Mouse (Mus musculus) forebrain, embryonic 14.5 days (tissue): ENCODE measurements at regions not wholly inside any gene's neighbourhood (a gene's known extent, or its start where the extent isn't known, plus 50 kb on each side); places are given as distances from the start of the nearest gene placed in this dataset.
A peak's percentile ranks its signal among the peaks of the same experiment; 100 is the strongest.
"Not testable (repeated sequence)": the region's sequence is repeated elsewhere in the genome, so short reads cannot be mapped to it uniquely, and the experiment has no call there.

Source experiments
- ATAC-seq: fragments of 200-750 bp; cut with Nextera tagmentation; 2 replicates; pipeline ENCODE4 v1.8.0; 2017; ENCODE audit warnings: mild to moderate bottlenecking, moderate library complexity
- DNase-seq: peaks from one replicate; pipeline ENCODE4 v3.0.0-alpha.2; 2015; ENCODE audit warnings: low spot score
- H3K27ac ChIP-seq: fragments of 300-500 bp; sonication (generic); 2 replicates; pipeline ENCODE4 v1.5.1; 2014; ENCODE audit warnings: low read depth, mild to moderate bottlenecking, control low read depth, low read length, moderate library complexity
- H3K27me3 ChIP-seq: fragments of 300-500 bp; sonication (generic); replicated peaks from 2 replicates; pipeline ENCODE4 v1.6.1; 2014; ENCODE audit warnings: low read length, control low read depth, mixed read lengths; ENCODE audit not compliant: control insufficient read depth, insufficient read depth
- H3K36me3 ChIP-seq: fragments of 300-500 bp; sonication (generic); 2 replicates; pipeline ENCODE4 v1.6.1; 2014; ENCODE audit warnings: low read length, control low read depth; ENCODE audit not compliant: control insufficient read depth, insufficient read depth
- H3K4me1 ChIP-seq: fragments of 300-500 bp; sonication (generic); 2 replicates; pipeline ENCODE4 v1.6.1; 2014; ENCODE audit warnings: antibody characterized with exemption, low read length, control low read depth; ENCODE audit not compliant: control insufficient read depth, insufficient read depth
- H3K4me2 ChIP-seq: fragments of 300-500 bp; sonication (generic); 2 replicates; pipeline ENCODE4 v1.6.1; 2014; ENCODE audit warnings: mild to moderate bottlenecking, control low read depth, low read length
- H3K4me3 ChIP-seq: fragments of 300-500 bp; sonication (generic); 2 replicates; pipeline ENCODE4 v1.5.1; 2014; ENCODE audit warnings: low read depth, low read length, control low read depth
- H3K9ac ChIP-seq: fragments of 300-500 bp; sonication (generic); 2 replicates; pipeline ENCODE4 v1.6.1; 2014; ENCODE audit warnings: mild to moderate bottlenecking, low read length, control low read depth, moderate library complexity
- H3K9me3 ChIP-seq: fragments of 300-500 bp; sonication (generic); replicated peaks from 2 replicates; pipeline ENCODE4 v1.6.1; 2016; ENCODE audit warnings: low read length, control low read depth, mixed read lengths; ENCODE audit not compliant: control insufficient read depth
- WGBS: fragments of 180-500 bp; shearing (Covaris S2); extraction: QIAGEN DNeasy Blood & Tissue Kit; methylation state at CpG from one replicate; pipeline ENCODE4 v1.1.7; 2014; 5-methylcytosine and 5-hydroxymethylcytosine counted together

GRCm38 (mm10) chr4:6600766-6601367, 1638.0 kb downstream of the Car8 start:
- Histone ChIP-seq H3K4me3 (no peak overlapping the region), H3K4me1 (peaks cover 4% of the 10 kb centered on the region; the same call in 1 of the 2 replicates), H3K9ac (no peak overlapping the region), H3K27ac (no peak overlapping the region), H3K27me3 (no peaks in the 10 kb centered on the region), H3K9me3 (no peaks in the 10 kb centered on the region), H3K36me3 (no peaks in the 10 kb centered on the region), H3K4me2 (no peak overlapping the region)
- DNase-seq (peak; percentile 53), ATAC-seq (peak; percentile 52; the same call in 1 of the 2 replicates)
- WGBS, result 55% methylated on average over 7 of the region's 7 CpGs

DNA sequence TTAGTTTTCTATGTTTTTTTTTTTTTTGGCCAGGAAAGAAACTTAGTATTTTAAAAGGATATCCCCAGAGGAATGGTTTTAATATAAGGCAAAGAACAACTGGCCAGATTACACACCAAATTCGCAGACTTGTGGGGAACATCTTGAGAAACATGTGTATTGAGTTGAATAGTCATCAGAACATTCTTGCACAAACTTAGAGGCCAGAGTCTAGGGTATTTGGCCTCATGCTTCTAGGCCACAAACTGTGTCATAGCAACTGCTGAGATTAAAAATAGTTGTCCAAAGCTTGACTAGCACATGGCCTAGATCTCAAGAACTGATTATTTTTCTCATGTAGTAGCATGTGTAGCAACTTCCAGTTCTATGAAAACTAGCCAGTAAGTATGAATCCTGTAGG, 1642.5 kb downstream of the Car8 start:
- H3K4me3 ChIP-seq, result no peak overlapping the region
- no peak overlapping the region for H3K4me2 ChIP-seq
- ATAC-seq (no peak), DNase-seq (no peak)
- WGBS, result 89% methylated on average over 1 of the region's 1 CpGs
- H3K9me3 ChIP-seq, result no peaks in the 10 kb centered on the region
- no peak overlapping the region for H3K9ac ChIP-seq
- no peak overlapping the region for H3K27ac ChIP-seq
- peaks cover 4% of the 10 kb centered on the region; the same call in 1 of the 2 replicates for H3K4me1 ChIP-seq
- H3K27me3 ChIP-seq, result no peaks in the 10 kb centered on the region
- no peaks in the 10 kb centered on the region for H3K36me3 ChIP-seq

DNA sequence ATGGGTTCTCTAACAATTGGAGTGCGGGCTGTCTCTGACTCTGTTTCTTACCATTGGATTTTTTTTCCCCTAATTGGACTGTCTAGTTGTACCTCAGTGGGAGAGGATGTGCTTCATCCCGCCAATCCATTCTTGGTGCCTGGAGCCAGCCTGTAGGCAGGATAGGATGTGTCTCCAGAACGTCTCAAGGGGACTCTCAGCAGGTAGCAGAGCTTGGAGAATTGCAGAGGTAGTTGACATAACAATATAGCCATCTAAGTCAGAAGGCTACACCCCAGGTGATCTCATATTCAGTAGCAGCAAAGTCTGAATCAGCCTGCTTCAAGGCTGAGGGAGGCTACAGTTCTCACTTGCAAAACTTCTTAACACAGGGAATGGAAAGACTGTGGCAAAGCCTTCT, 1646.0 kb downstream of the Car8 start:
- not testable (repeated sequence) for H3K27me3 ChIP-seq, H3K4me2 ChIP-seq, H3K27ac ChIP-seq, H3K4me3 ChIP-seq, H3K9me3 ChIP-seq, H3K4me1 ChIP-seq, ATAC-seq, DNase-seq, H3K36me3 ChIP-seq, H3K9ac ChIP-seq
- 68% methylated on average over 3 of the region's 3 CpGs for WGBS

DNA sequence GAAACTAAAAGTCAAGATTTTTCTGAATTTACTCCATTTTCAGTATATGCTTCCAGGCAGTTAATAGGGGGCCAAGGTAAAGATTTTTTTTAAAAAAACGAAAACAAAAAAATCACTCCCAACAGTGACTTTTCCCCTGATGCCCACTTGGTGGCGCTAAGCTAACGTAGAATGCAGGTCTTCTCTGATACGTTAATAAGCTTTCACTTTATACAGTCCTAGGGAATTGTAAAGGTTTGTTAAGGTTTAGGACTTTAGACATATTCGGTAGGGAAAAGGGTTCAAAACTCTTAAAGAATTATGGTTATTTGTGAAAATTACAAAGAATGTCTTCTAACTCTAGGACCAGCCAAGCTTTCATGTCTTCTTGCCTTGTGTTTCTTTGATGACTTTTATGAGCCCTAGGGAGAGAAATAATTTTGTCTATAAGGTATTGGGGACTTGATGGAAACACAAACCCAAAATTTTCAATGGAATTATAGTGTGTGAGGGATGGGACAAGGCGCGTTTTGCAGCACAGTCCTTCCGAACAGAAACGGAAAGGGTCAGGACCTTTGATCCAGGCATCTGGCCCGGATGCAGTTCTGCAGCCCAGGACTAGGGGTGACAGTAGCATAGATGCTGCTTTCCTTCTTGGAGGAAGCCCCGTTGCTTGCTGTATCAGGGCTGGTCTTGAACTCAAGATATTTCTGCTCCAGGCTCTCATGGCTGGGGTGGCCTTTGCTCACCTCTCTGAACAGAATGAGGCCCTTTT, 1677.1 kb downstream of the Car8 start:
- Histone ChIP-seq H3K4me2 (no peak overlapping the region), H3K27me3 (no peaks in the 10 kb centered on the region), H3K9me3 (no peaks in the 10 kb centered on the region), H3K4me3 (no peak overlapping the region), H3K27ac (no peak overlapping the region), H3K36me3 (no peaks in the 10 kb centered on the region), H3K9ac (no peak overlapping the region), H3K4me1 (no peaks in the 10 kb centered on the region)
- peak; percentile 80 for DNase-seq
- peak; percentile 73 for ATAC-seq
- 42% methylated on average over 11 of the region's 11 CpGs for whole genome bisulfite sequencing

DNA sequence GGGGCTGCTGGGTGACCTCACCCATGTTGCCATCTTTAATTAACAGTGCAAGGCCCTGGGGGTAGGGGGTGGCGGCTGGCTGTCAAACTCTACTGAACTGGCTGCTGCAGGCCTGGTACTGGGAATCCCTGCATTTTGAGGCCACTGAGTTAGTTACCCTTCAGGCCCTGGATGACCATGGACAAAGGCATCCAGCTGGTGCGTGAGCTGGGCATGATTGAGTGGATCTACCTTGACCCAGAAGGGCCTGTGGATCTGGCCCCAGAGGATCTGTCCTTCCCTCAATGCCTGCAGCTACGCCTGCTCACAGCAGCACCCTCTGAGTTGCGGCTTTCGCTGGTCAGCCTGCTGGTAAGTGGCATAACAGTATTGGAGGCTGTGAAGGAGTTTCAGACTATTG, 1699.2 kb downstream of the Car8 start:
- Histone ChIP-seq H3K27ac (no peak overlapping the region), H3K9ac (no peak overlapping the region), H3K36me3 (no peaks in the 10 kb centered on the region), H3K4me2 (no peak overlapping the region), H3K4me1 (no peaks in the 10 kb centered on the region), H3K4me3 (no peak overlapping the region), H3K9me3 (no peaks in the 10 kb centered on the region), H3K27me3 (no peaks in the 10 kb centered on the region)
- DNase-seq (no peak), ATAC-seq (no peak)
- WGBS, result 87% methylated on average over 5 of the region's 5 CpGs

DNA sequence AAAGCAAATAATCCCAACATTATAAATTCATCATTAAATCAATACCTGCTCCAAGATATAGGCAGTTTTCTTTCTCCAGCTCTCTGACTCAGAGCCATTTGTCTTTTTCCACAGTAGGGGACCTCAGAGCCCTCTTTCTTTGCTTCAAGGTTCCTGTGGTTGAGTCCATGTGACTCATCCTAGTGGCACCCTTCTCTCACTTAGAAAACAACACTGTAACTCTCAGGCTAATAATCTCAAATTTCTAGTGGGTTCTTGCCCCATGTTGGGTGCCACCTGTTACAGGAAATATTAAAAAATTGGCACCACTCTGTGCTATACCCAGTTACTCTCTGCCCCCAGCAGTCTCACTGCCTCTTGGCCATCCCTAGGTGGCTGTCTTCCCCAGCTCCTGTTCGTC, 1706.4 kb downstream of the Car8 start:
- Histone ChIP-seq H3K36me3 (no peaks in the 10 kb centered on the region), H3K4me1 (no peaks in the 10 kb centered on the region), H3K27me3 (no peaks in the 10 kb centered on the region), H3K4me3 (no peak overlapping the region), H3K9ac (no peak overlapping the region), H3K9me3 (no peaks in the 10 kb centered on the region), H3K4me2 (no peak overlapping the region), H3K27ac (no peak overlapping the region)
- no peak for ATAC-seq
- 95% methylated on average over 1 of the region's 1 CpGs for WGBS
- no peak for DNase-seq

- DNase-seq (no peak), ATAC-seq (no peak)
- H3K36me3 ChIP-seq, result no peaks in the 10 kb centered on the region
- no peaks in the 10 kb centered on the region for H3K9me3 ChIP-seq
- H3K4me2 ChIP-seq, result no peak overlapping the region
- no peak overlapping the region for H3K9ac ChIP-seq
- no peaks in the 10 kb centered on the region for H3K4me1 ChIP-seq
- H3K4me3 ChIP-seq, result no peak overlapping the region
- H3K27me3 ChIP-seq, result no peaks in the 10 kb centered on the region
- WGBS, result 77% methylated on average over 1 of the region's 1 CpGs
- no peak overlapping the region for H3K27ac ChIP-seq
Measured at GRCm38 (mm10) chr4:6517626-6518025, 1721.2 kb downstream of the Car8 start.

- H3K27ac ChIP-seq, result no peak overlapping the region
- no peaks in the 10 kb centered on the region for H3K4me1 ChIP-seq
- no peaks in the 10 kb centered on the region for H3K9me3 ChIP-seq
- no peaks in the 10 kb centered on the region for H3K27me3 ChIP-seq
- 20% methylated on average over 6 of the region's 6 CpGs for WGBS
- no peak overlapping the region for H3K4me3 ChIP-seq
- H3K9ac ChIP-seq, result no peak overlapping the region
- ATAC-seq, result peak; percentile 68
- H3K36me3 ChIP-seq, result no peaks in the 10 kb centered on the region
- DNase-seq, result peak; percentile 91
- H3K4me2 ChIP-seq, result no peak overlapping the region
Measured at GRCm38 (mm10) chr4:6514823-6515222, 1721.7 kb upstream of the Impad1 start.

DNA sequence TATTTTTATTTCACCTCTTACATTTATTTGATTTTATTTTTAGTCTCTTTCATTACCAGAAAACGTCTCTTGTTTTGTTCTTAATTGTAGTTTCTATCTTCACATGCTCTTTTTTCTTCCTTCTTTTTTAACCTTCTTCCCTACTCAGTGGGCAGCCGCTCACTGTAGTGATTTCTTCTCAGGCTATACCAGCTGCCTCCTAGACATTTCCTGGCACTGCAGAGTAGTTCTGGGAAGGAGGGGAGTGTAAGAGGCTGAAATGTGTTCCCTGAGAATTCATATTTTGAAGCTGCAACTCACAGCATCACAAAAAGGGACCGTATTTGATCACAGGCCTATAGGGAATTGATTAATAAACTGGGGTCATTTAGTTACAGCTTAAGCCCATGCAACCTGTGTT, 1720.5 kb upstream of the Impad1 start:
- 67% methylated on average over 3 of the region's 3 CpGs for WGBS
- Histone ChIP-seq H3K9me3 (no peaks in the 10 kb centered on the region), H3K9ac (no peak overlapping the region), H3K4me2 (no peak overlapping the region), H3K27ac (no peak overlapping the region), H3K4me3 (no peak overlapping the region), H3K27me3 (no peaks in the 10 kb centered on the region), H3K4me1 (no peaks in the 10 kb centered on the region), H3K36me3 (no peaks in the 10 kb centered on the region)
- no peak for ATAC-seq
- no peak for DNase-seq
